Mouse (Mus musculus) hindbrain, embryonic 13.5 days (tissue): Measurements from ENCODE around the gene Ifnk. TPM values are rescaled to one million over a fixed set of nuclear protein-coding genes. Genes with fewer than 3 reads are reported as not detected.

Experiments
- ATAC-seq: fragments of 200-750 bp; cut with Nextera tagmentation; 2 replicates; pipeline ENCODE4 v1.8.0; 2017; ENCODE audit warnings: moderate TSS enrichment; ENCODE audit not compliant: low FRiP score
- H3K27ac ChIP-seq: fragments of 300-500 bp; sonication (generic); 2 replicates; pipeline ENCODE4 v1.5.1; 2015; ENCODE audit warnings: inconsistent platforms, mild to moderate bottlenecking, moderate library complexity
- H3K27me3 ChIP-seq: fragments of 300-500 bp; sonication (generic); 2 replicates; pipeline ENCODE4 v1.6.1; 2015; ENCODE audit warnings: mild to moderate bottlenecking, inconsistent platforms
- H3K36me3 ChIP-seq: fragments of 300-500 bp; sonication (generic); 2 replicates; pipeline ENCODE4 v1.6.1; 2015; ENCODE audit warnings: mild to moderate bottlenecking, inconsistent platforms
- H3K4me1 ChIP-seq: fragments of 300-500 bp; sonication (generic); replicated peaks from 2 replicates; pipeline ENCODE4 v1.6.1; 2015; ENCODE audit warnings: inconsistent platforms
- H3K4me2 ChIP-seq: fragments of 300-500 bp; sonication (generic); 2 replicates; pipeline ENCODE4 v1.6.1; 2015; ENCODE audit warnings: inconsistent platforms, mild to moderate bottlenecking, moderate library complexity
- H3K4me3 ChIP-seq: fragments of 300-500 bp; sonication (generic); 2 replicates; pipeline ENCODE4 v1.5.1; 2015; ENCODE audit warnings: mild to moderate bottlenecking, inconsistent platforms
- H3K9ac ChIP-seq: fragments of 300-500 bp; sonication (generic); 2 replicates; pipeline ENCODE4 v1.6.1; 2015; ENCODE audit warnings: mild to moderate bottlenecking, inconsistent platforms
- H3K9me3 ChIP-seq: fragments of 300-500 bp; sonication (generic); 2 replicates; pipeline ENCODE4 v1.6.1; 2016; ENCODE audit warnings: inconsistent platforms
- WGBS: fragments of 180-500 bp; shearing (Covaris S2); methylation state at CpG from one replicate; pipeline ENCODE4 v1.1.7; 2015; 5-methylcytosine and 5-hydroxymethylcytosine counted together
- polyA plus RNA-seq: library from polyadenylated mRNA; unstranded; fragments of >200 nt; fragmentation: Nextera tagmentation; extraction: Ambion mirVana; gene quantifications from 2 replicates; pipeline ENCODE4 v1.2.1, GENCODE M21; 2015

The Ifnk gene
- polyA plus RNA-seq, 1 experiment from 2014 or later, result not detected

GRCm38 (mm10) chr4:35125299-35125777 lies 26.5 kb upstream of the Ifnk start:
- Histone ChIP-seq H3K4me1 (peaks cover 53% of the 10 kb centered on the region), H3K9ac (no peak overlapping the region)

GRCm38 (mm10) chr4:35126776-35127175 lies 25.1 kb upstream of the Ifnk start:
- no peak overlapping the region for H3K4me2 ChIP-seq
- no peak for ATAC-seq
- no peaks in the 10 kb centered on the region for H3K27me3 ChIP-seq
- no peaks in the 10 kb centered on the region for H3K36me3 ChIP-seq
- no peak overlapping the region for H3K27ac ChIP-seq
- no peak overlapping the region for H3K9ac ChIP-seq
- H3K4me1 ChIP-seq, result peaks cover 46% of the 10 kb centered on the region
- WGBS, result 44% methylated on average over 9 of the region's 9 CpGs
- H3K9me3 ChIP-seq, result no peaks in the 10 kb centered on the region
- H3K4me3 ChIP-seq, result no peak overlapping the region

More at GRCm38 (mm10) chr4:35125299-35125777, 26.5 kb upstream of the Ifnk start:
- Histone ChIP-seq H3K36me3 (no peaks in the 10 kb centered on the region), H3K4me2 (peak overlapping the region; percentile 26), H3K9me3 (no peaks in the 10 kb centered on the region), H3K27ac (peak overlapping the region; percentile 62), H3K4me3 (no peak overlapping the region), H3K27me3 (no peaks in the 10 kb centered on the region)
- 4% methylated on average over 6 of the region's 6 CpGs for WGBS
- peak; percentile 87 for ATAC-seq

- Histone ChIP-seq H3K4me1 (peaks cover 38% of the 10 kb centered on the region), H3K4me2 (no peak overlapping the region), H3K27me3 (no peaks in the 10 kb centered on the region), H3K9ac (no peak overlapping the region), H3K27ac (no peak overlapping the region), H3K36me3 (no peaks in the 10 kb centered on the region), H3K4me3 (no peak overlapping the region), H3K9me3 (no peaks in the 10 kb centered on the region)
- ATAC-seq, result no peak
- WGBS, result 28% methylated on average over 6 of the region's 6 CpGs
Measured at GRCm38 (mm10) chr4:35127759-35128158, 24.1 kb upstream of the Ifnk start.

- Histone ChIP-seq H3K4me3 (no peak overlapping the region), H3K4me1 (peaks cover 16% of the 10 kb centered on the region), H3K9ac (no peak overlapping the region), H3K27ac (no peak overlapping the region), H3K27me3 (no peaks in the 10 kb centered on the region), H3K36me3 (no peaks in the 10 kb centered on the region), H3K9me3 (no peaks in the 10 kb centered on the region), H3K4me2 (no peak overlapping the region)
- 73% methylated on average over 6 of the region's 6 CpGs for WGBS
- ATAC-seq, result no peak
Measured at GRCm38 (mm10) chr4:35130411-35130948, 21.4 kb upstream of the Ifnk start.

DNA sequence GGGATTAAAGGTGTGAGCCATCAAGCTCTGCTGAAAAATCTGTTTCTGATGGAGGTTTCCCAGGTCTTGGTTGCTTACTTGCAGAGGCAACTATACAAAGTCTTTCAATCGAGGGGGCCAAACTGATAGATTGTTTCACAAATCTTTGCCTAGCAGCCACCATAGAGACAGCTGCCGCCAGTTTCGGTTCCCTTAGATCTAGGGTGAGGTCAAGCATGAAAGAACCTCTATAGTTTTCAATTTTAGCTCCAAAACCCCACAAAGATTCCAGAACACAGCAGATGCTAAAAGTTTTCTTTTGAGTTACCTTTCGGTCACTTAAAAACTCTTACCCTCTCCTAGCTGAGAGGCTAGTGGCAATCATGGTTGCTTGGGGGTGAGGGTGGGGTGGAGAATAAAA lies 20.3 kb upstream of the Ifnk start:
- Histone ChIP-seq H3K27me3 (no peaks in the 10 kb centered on the region), H3K4me1 (peaks cover 10% of the 10 kb centered on the region; the same call in 1 of the 2 replicates), H3K36me3 (no peaks in the 10 kb centered on the region), H3K9me3 (no peaks in the 10 kb centered on the region), H3K4me2 (no peak overlapping the region), H3K4me3 (no peak overlapping the region), H3K27ac (no peak overlapping the region), H3K9ac (no peak overlapping the region)
- ATAC-seq, result no peak
- 71% methylated on average over 4 of the region's 4 CpGs for WGBS

- Histone ChIP-seq H3K27me3 (no peaks in the 10 kb centered on the region), H3K27ac (no peak overlapping the region), H3K36me3 (no peaks in the 10 kb centered on the region), H3K4me3 (no peak overlapping the region), H3K4me1 (0 out of 2 replicates have a peak, but pooled peaks cover 4% of the 10 kb centered on the region), H3K4me2 (no peak overlapping the region), H3K9ac (no peak overlapping the region), H3K9me3 (no peaks in the 10 kb centered on the region)
- WGBS, result 94% methylated on average over 4 of the region's 4 CpGs
- no peak for ATAC-seq
Measured at GRCm38 (mm10) chr4:35133411-35133810, 18.4 kb upstream of the Ifnk start.

- Histone ChIP-seq H3K27ac (no peak overlapping the region), H3K4me3 (no peak overlapping the region), H3K4me2 (no peak overlapping the region), H3K9ac (no peak overlapping the region), H3K36me3 (no peaks in the 10 kb centered on the region), H3K9me3 (no peaks in the 10 kb centered on the region), H3K27me3 (no peaks in the 10 kb centered on the region), H3K4me1 (0 out of 2 replicates have a peak, but pooled peaks cover 4% of the 10 kb centered on the region)
- no peak for ATAC-seq
- WGBS, result 81% methylated on average over 15 of the region's 15 CpGs
Measured at GRCm38 (mm10) chr4:35134846-35135611, 16.8 kb upstream of the Ifnk start.

DNA sequence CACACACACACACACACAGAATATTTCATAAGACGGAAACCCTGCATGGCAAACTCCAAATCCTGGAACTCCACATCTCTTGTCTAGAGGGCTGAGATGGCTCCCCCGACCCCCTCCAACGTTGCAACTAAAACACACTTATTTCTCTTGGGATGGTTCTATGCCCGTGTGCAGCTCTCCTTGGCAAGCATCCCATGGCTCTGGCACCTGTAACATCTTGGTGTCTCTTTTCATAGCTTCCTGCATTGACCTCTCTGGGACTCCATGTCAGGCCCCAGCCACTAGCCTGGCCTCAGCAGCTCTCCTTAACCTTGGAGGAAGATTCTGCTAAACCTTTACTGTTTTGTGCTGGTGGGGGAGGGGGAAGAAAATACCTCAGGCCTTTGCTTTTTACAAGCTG lies 16.1 kb upstream of the Ifnk start:
- Histone ChIP-seq H3K36me3 (no peaks in the 10 kb centered on the region), H3K4me2 (no peak overlapping the region), H3K27ac (no peak overlapping the region), H3K4me3 (no peak overlapping the region), H3K9me3 (no peaks in the 10 kb centered on the region), H3K27me3 (no peaks in the 10 kb centered on the region), H3K4me1 (0 out of 2 replicates have a peak, but pooled peaks cover 4% of the 10 kb centered on the region), H3K9ac (no peak overlapping the region)
- WGBS, result 77% methylated on average over 4 of the region's 4 CpGs
- no peak for ATAC-seq

DNA sequence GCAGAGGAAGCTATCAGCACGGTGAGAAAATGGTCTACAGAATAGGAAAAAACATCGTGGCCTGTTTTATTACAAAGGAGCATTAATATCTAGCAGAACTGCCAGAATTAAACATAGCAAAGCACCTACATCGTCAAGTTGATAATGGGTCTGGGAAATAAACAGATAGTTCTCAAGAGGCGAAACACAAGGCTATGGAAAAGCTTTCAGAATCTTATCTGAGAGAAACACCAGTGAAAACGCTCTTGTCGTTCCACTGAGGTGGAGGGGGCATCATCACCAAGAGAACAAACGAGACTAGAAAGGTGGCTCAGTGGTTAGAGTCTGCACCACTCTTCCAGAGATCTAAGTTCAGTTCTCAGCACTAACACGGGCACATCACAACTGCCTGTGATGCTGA lies 14.9 kb upstream of the Ifnk start:
- Histone ChIP-seq H3K27me3 (no peaks in the 10 kb centered on the region), H3K36me3 (no peaks in the 10 kb centered on the region), H3K27ac (no peak overlapping the region), H3K4me1 (0 out of 2 replicates have a peak, but pooled peaks cover 4% of the 10 kb centered on the region), H3K4me2 (no peak overlapping the region), H3K9me3 (no peaks in the 10 kb centered on the region), H3K4me3 (no peak overlapping the region), H3K9ac (no peak overlapping the region)
- 89% methylated on average over 8 of the region's 8 CpGs for WGBS
- ATAC-seq, result no peak

GRCm38 (mm10) chr4:35138077-35138476 lies 13.8 kb upstream of the Ifnk start:
- Histone ChIP-seq H3K9ac (no peak overlapping the region), H3K27me3 (no peaks in the 10 kb centered on the region), H3K4me3 (no peak overlapping the region), H3K4me1 (0 out of 2 replicates have a peak, but pooled peaks cover 4% of the 10 kb centered on the region), H3K9me3 (no peaks in the 10 kb centered on the region), H3K36me3 (no peaks in the 10 kb centered on the region), H3K27ac (no peak overlapping the region), H3K4me2 (no peak overlapping the region)
- 46% methylated on average over 6 of the region's 6 CpGs for WGBS
- ATAC-seq, result no peak

DNA sequence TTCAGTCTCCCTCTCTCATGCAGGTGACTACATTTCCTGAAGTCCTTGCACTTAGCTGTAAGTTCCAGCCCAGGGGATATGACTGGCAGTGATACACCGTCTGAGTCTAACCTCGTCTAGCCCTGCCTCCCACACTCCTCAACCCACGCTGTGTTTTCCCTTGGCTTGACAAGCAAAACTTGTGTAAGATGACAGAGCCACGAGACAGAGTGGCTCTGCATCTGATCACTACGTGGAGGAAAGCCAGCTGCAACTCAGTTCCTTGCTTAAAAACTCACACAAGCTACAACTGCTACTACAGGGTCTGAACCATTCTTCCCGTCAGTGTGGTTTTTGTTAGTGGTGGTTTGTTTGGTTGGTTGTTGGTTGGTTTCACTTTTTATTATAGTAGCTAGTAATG lies 11.5 kb upstream of the Ifnk start:
- WGBS, result 86% methylated on average over 6 of the region's 6 CpGs
- no peak overlapping the region for H3K4me3 ChIP-seq
- no peak overlapping the region for H3K4me2 ChIP-seq
- H3K27ac ChIP-seq, result no peak overlapping the region
- H3K4me1 ChIP-seq, result 0 out of 2 replicates have a peak, but pooled peaks cover 4% of the 10 kb centered on the region
- H3K9ac ChIP-seq, result no peak overlapping the region
- no peaks in the 10 kb centered on the region for H3K36me3 ChIP-seq
- ATAC-seq, result no peak
- no peaks in the 10 kb centered on the region for H3K9me3 ChIP-seq
- no peaks in the 10 kb centered on the region for H3K27me3 ChIP-seq

GRCm38 (mm10) chr4:35143472-35144102 lies 8.3 kb upstream of the Ifnk start:
- no peaks in the 10 kb centered on the region for H3K4me1 ChIP-seq
- no peak overlapping the region for H3K4me3 ChIP-seq
- H3K4me2 ChIP-seq, result no peak overlapping the region
- ATAC-seq, result no peak
- no peaks in the 10 kb centered on the region for H3K27me3 ChIP-seq
- H3K36me3 ChIP-seq, result no peaks in the 10 kb centered on the region
- no peak overlapping the region for H3K27ac ChIP-seq
- H3K9me3 ChIP-seq, result no peaks in the 10 kb centered on the region
- 89% methylated on average over 12 of the region's 12 CpGs for WGBS
- no peak overlapping the region for H3K9ac ChIP-seq
